Mouse (Mus musculus): ENCODE results near the gene Chd1. TPM values are rescaled to one million over a fixed set of nuclear protein-coding genes. Genes with fewer than 3 reads are reported as not detected.
"Not testable (repeated sequence)": the region's sequence is repeated elsewhere in the genome, so short reads cannot be mapped to it uniquely, and the experiment has no call there.

The Chd1 gene
- polyA plus RNA-seq, 2 experiments: 4.4 to 13.3 TPM

GRCm38 (mm10) chr17:15715013-15715902 lies 10.5 kb downstream of the Chd1 start:
- no peak overlapping the region for H3K9ac ChIP-seq (replicated peaks)
- DNase-seq (ENCODE audit: low read depth in 3 of 3, low spot score in 3 of 3): no peak
- ATAC-seq (ENCODE audit: insufficient read depth): peak; percentile 67
- no peaks in the 10 kb centered on the region; the same call in none of the 2 replicates for H3K36me3 ChIP-seq (replicated peaks; ENCODE audit: control insufficient read depth, insufficient read depth, low read depth)
- H3K4me1 ChIP-seq (replicated peaks; ENCODE audit: control insufficient read depth in 2 of 2, insufficient read depth in 2 of 2, low read length in 1 of 2): peaks cover 0 to 1% of the 10 kb centered on the region in 2 experiments; a peak in 2 of 4 replicates
- H3K4me3 ChIP-seq (ENCODE audit: insufficient read depth in 1 of 2, low read depth in 2 of 2, low read length in 2 of 2): no peak overlapping the region
- no peak for TF ChIP-seq EP300 (IDR thresholded peaks at IDR 0.05; ENCODE audit: low read depth)
- TF ChIP-seq CTCF (IDR thresholded peaks at IDR 0.05; ENCODE audit: low read depth): peak; percentile 74
- H3K27me3 ChIP-seq (ENCODE audit: control insufficient read depth, insufficient read depth, low read length): no peaks in the 10 kb centered on the region
- H3K9me3 ChIP-seq (ENCODE audit: control insufficient read depth, low read length): no peaks in the 10 kb centered on the region
- 57% methylated on average over 3 of the region's 3 CpGs for WGBS (ENCODE audit: insufficient replicate concordance)
- no peak overlapping the region for H3K4me2 ChIP-seq (ENCODE audit: low read depth)
- no peak overlapping the region for H3K27ac ChIP-seq

- TF ChIP-seq EP300 (IDR thresholded peaks at IDR 0.05; ENCODE audit: low read depth) (no peak), CTCF (IDR thresholded peaks at IDR 0.05; ENCODE audit: low read depth) (no peak)
- no peak overlapping the region for H3K4me3 ChIP-seq (ENCODE audit: insufficient read depth in 1 of 2, low read depth in 2 of 2, low read length in 2 of 2)
- no peaks in the 10 kb centered on the region for H3K9me3 ChIP-seq (ENCODE audit: control insufficient read depth, low read length)
- no peak overlapping the region for H3K27ac ChIP-seq
- DNase-seq (ENCODE audit: low read depth in 3 of 3, low spot score in 3 of 3) (no peak), ATAC-seq (ENCODE audit: insufficient read depth) (no peak)
- no peak overlapping the region for H3K4me2 ChIP-seq (ENCODE audit: low read depth)
- H3K9ac ChIP-seq (replicated peaks): no peak overlapping the region
- no peaks in the 10 kb centered on the region; the same call in none of the 2 replicates for H3K36me3 ChIP-seq (replicated peaks; ENCODE audit: control insufficient read depth, insufficient read depth, low read depth)
- H3K27me3 ChIP-seq (ENCODE audit: control insufficient read depth, insufficient read depth, low read length): no peaks in the 10 kb centered on the region
- WGBS (ENCODE audit: insufficient replicate concordance): 78% methylated on average over 3 of the region's 3 CpGs
- peaks cover 0 to 6% of the 10 kb centered on the region in 2 experiments; a peak in 2 of 4 replicates for H3K4me1 ChIP-seq (replicated peaks; ENCODE audit: control insufficient read depth in 2 of 2, insufficient read depth in 2 of 2, low read length in 1 of 2)
Measured at GRCm38 (mm10) chr17:15715940-15716339, 11.2 kb downstream of the Chd1 start.

- Histone ChIP-seq H3K4me1 (replicated peaks; ENCODE audit: control insufficient read depth in 2 of 2, insufficient read depth in 2 of 2, low read length in 1 of 2) (peaks cover 0 to 6% of the 10 kb centered on the region in 2 experiments; a peak in 2 of 4 replicates), H3K27me3 (ENCODE audit: control insufficient read depth, insufficient read depth, low read length) (no peaks in the 10 kb centered on the region), H3K36me3 (replicated peaks; ENCODE audit: control insufficient read depth, insufficient read depth, low read depth) (peaks cover 11% of the 10 kb centered on the region), H3K4me2 (ENCODE audit: low read depth) (no peak overlapping the region), H3K9me3 (ENCODE audit: control insufficient read depth, low read length) (no peaks in the 10 kb centered on the region), H3K27ac (no peak overlapping the region), H3K4me3 (ENCODE audit: insufficient read depth in 1 of 2, low read depth in 2 of 2, low read length in 2 of 2) (no peak overlapping the region), H3K9ac (replicated peaks) (no peak overlapping the region)
- ATAC-seq (ENCODE audit: insufficient read depth) (peak; percentile 54; the same call in 1 of the 2 replicates), DNase-seq (ENCODE audit: low read depth in 3 of 3, low spot score in 3 of 3) (no peak)
- 27% methylated on average over 3 of the region's 3 CpGs for WGBS (ENCODE audit: insufficient replicate concordance)
- no peak for TF ChIP-seq CTCF (IDR thresholded peaks at IDR 0.05; ENCODE audit: low read depth)
- TF ChIP-seq EP300 (IDR thresholded peaks at IDR 0.05; ENCODE audit: low read depth): no peak
Measured at GRCm38 (mm10) chr17:15720841-15721240, 16.1 kb downstream of the Chd1 start.

GRCm38 (mm10) chr17:15723291-15723690 lies 18.5 kb downstream of the Chd1 start:
- Histone ChIP-seq H3K4me1 (replicated peaks; ENCODE audit: control insufficient read depth in 2 of 2, insufficient read depth in 2 of 2, low read length in 1 of 2) (peaks cover 0 to 6% of the 10 kb centered on the region in 2 experiments; a peak in 2 of 4 replicates), H3K9ac (replicated peaks) (no peak overlapping the region), H3K27ac (no peak overlapping the region), H3K4me2 (ENCODE audit: low read depth) (no peak overlapping the region), H3K9me3 (ENCODE audit: control insufficient read depth, low read length) (no peaks in the 10 kb centered on the region), H3K27me3 (ENCODE audit: control insufficient read depth, insufficient read depth, low read length) (no peaks in the 10 kb centered on the region), H3K36me3 (replicated peaks; ENCODE audit: control insufficient read depth, insufficient read depth, low read depth) (peaks cover 34% of the 10 kb centered on the region), H3K4me3 (ENCODE audit: insufficient read depth in 1 of 2, low read depth in 2 of 2, low read length in 2 of 2) (no peak overlapping the region)
- 71% methylated on average over 1 of the region's 1 CpGs for WGBS (ENCODE audit: insufficient replicate concordance)
- ATAC-seq (ENCODE audit: insufficient read depth): no peak
- TF ChIP-seq EP300 (IDR thresholded peaks at IDR 0.05; ENCODE audit: low read depth) (no peak), CTCF (IDR thresholded peaks at IDR 0.05; ENCODE audit: low read depth) (no peak)
- no peak for DNase-seq (ENCODE audit: low read depth in 3 of 3, low spot score in 3 of 3)

GRCm38 (mm10) chr17:15723866-15724475 lies 19.2 kb downstream of the Chd1 start:
- 89% methylated on average over 2 of the region's 5 CpGs for WGBS (ENCODE audit: insufficient replicate concordance)
- peak; percentile 41; the same call in 1 of the 2 replicates for TF ChIP-seq CTCF (IDR thresholded peaks at IDR 0.05; ENCODE audit: low read depth)
- H3K27ac ChIP-seq; ATAC-seq (ENCODE audit: insufficient read depth); H3K4me1 ChIP-seq (replicated peaks; ENCODE audit: control insufficient read depth in 2 of 2, insufficient read depth in 2 of 2, low read length in 1 of 2); H3K4me2 ChIP-seq (ENCODE audit: low read depth); H3K4me3 ChIP-seq (ENCODE audit: insufficient read depth in 1 of 2, low read depth in 2 of 2, low read length in 2 of 2); H3K27me3 ChIP-seq (ENCODE audit: control insufficient read depth, insufficient read depth, low read length); H3K9ac ChIP-seq (replicated peaks); H3K9me3 ChIP-seq (ENCODE audit: control insufficient read depth, low read length): not testable (repeated sequence)
- DNase-seq (ENCODE audit: low read depth in 3 of 3, low spot score in 3 of 3): peak in 1 of 3 experiments; percentile 31
- peaks cover 37% of the 10 kb centered on the region for H3K36me3 ChIP-seq (replicated peaks; ENCODE audit: control insufficient read depth, insufficient read depth, low read depth)
